Mouse (Mus musculus): ENCODE data around the gene Atp6v0a1. TPM values are rescaled to one million over a fixed set of nuclear protein-coding genes. Genes with fewer than 3 reads are reported as not detected.

Atp6v0a1 gene
- polyA plus RNA-seq, 1 experiment: 45.0 TPM

DNA sequence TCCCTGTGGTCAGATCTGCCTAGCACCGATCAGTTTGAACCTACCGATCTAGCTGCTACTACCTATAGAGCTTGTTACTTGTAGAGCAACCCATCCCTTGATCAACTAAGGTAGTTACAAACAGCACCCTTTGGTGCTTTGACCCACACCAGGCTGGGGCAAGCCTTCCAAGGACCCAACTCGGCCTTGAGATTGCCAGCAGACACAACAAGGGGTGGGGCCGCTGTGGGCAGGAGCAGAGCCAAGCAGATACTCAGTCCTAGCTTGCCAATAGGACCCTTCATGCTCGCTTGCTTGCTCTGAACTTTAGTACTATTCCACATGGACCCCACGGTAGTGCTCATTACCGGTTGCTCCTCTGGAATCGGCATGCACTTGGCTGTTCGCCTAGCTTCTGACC is 68.9 kb downstream of the Atp6v0a1 start, which contains the start of gene Hsd17b1:
Hsd17b1 (plus strand) TSS at position 291 of the 400 bp plus-strand sequence.
- Histone ChIP-seq H3K4me3 (no peak within 1 kb of the TSS), H3K79me2 (ENCODE audit: control insufficient read depth, insufficient read depth) (no peaks in the 10 kb centered on the region), H3ac (ENCODE audit: control insufficient read depth, insufficient read length) (no peak within 1 kb of the TSS), H3K4me2 (ENCODE audit: low read depth) (no peak within 1 kb of the TSS), H3K36me3 (ENCODE audit: control insufficient read depth, insufficient read depth) (no peaks in the 10 kb centered on the region), H3K27me3 (ENCODE audit: control insufficient read depth, insufficient read depth, insufficient read length) (no peaks in the 10 kb centered on the region)
- no peak for TF ChIP-seq SRF (IDR thresholded peaks at IDR 0.05; ENCODE audit: control insufficient read depth, insufficient read length, low read depth)
- TF ChIP-seq MAX (IDR thresholded peaks at IDR 0.05; ENCODE audit: low read depth): no peak
- no peak for TF ChIP-seq E2F4 (IDR thresholded peaks at IDR 0.05; ENCODE audit: insufficient read depth)
- TF ChIP-seq POLR2AphosphoS2 (IDR thresholded peaks at IDR 0.05; ENCODE audit: insufficient read length, low read depth): no peak
- no peak for TF ChIP-seq POLR2A (IDR thresholded peaks at IDR 0.05; ENCODE audit: insufficient read length, low read depth)
- no peak for TF ChIP-seq MYOG (IDR thresholded peaks at IDR 0.05; ENCODE audit: control insufficient read depth in 1 of 3, insufficient read depth in 1 of 3, insufficient read length in 2 of 3, low read depth in 2 of 3)
- TF ChIP-seq CEBPB (IDR thresholded peaks at IDR 0.05; ENCODE audit: insufficient read depth, poor library complexity, severe bottlenecking): no peak
- no peak for TF ChIP-seq TCF3 (IDR thresholded peaks at IDR 0.05; ENCODE audit: insufficient read length, low read depth)
- no peak for TF ChIP-seq USF1 (IDR thresholded peaks at IDR 0.05; ENCODE audit: low read depth)
- TF ChIP-seq REST (IDR thresholded peaks at IDR 0.05; ENCODE audit: insufficient read depth, insufficient read length): no peak
- no peak for TF ChIP-seq TCF12 (IDR thresholded peaks at IDR 0.05; ENCODE audit: insufficient read depth, poor library complexity, severe bottlenecking)
- TF ChIP-seq MYOD1 (IDR thresholded peaks at IDR 0.05; ENCODE audit: control insufficient read depth in 1 of 3, insufficient read length in 2 of 3, low read depth in 2 of 3): no peak

DNA sequence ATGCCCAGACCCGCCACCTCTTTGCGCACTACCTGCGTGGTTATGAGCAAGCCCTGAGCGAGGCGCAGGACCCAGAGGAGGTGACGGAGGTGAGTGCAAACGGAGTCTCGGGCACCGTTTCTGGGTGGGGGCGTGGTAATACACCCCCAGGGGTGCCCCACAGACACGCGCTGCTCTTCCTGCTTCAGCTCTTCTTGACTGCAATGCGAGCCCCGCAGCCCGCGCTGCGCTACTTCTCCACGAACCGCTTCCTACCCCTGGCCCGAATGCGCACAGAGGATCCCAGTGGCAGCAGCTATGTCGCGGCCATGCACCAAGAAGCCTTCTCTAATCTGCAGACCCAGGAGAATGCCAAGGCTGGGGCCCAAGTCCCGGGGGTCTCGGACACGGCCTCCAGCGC is 70.5 kb downstream of the Atp6v0a1 start:
- Histone ChIP-seq H3K79me2 (ENCODE audit: control insufficient read depth, insufficient read depth) (peaks cover 10% of the 10 kb centered on the region), H3ac (ENCODE audit: control insufficient read depth, insufficient read length) (no peak overlapping the region), H3K4me2 (ENCODE audit: low read depth) (no peak overlapping the region), H3K4me3 (no peak overlapping the region), H3K36me3 (ENCODE audit: control insufficient read depth, insufficient read depth) (no peaks in the 10 kb centered on the region), H3K27me3 (ENCODE audit: control insufficient read depth, insufficient read depth, insufficient read length) (no peaks in the 10 kb centered on the region)
- TF ChIP-seq E2F4 (IDR thresholded peaks at IDR 0.05; ENCODE audit: insufficient read depth): no peak
- TF ChIP-seq TCF3 (IDR thresholded peaks at IDR 0.05; ENCODE audit: insufficient read length, low read depth): no peak
- no peak for TF ChIP-seq MYOD1 (IDR thresholded peaks at IDR 0.05; ENCODE audit: control insufficient read depth in 1 of 3, insufficient read length in 2 of 3, low read depth in 2 of 3)
- TF ChIP-seq CEBPB (IDR thresholded peaks at IDR 0.05; ENCODE audit: insufficient read depth, poor library complexity, severe bottlenecking): no peak
- TF ChIP-seq POLR2A (IDR thresholded peaks at IDR 0.05; ENCODE audit: insufficient read length, low read depth): no peak
- TF ChIP-seq USF1 (IDR thresholded peaks at IDR 0.05; ENCODE audit: low read depth): no peak
- TF ChIP-seq SRF (IDR thresholded peaks at IDR 0.05; ENCODE audit: control insufficient read depth, insufficient read length, low read depth): no peak
- no peak for TF ChIP-seq REST (IDR thresholded peaks at IDR 0.05; ENCODE audit: insufficient read depth, insufficient read length)
- no peak for TF ChIP-seq MAX (IDR thresholded peaks at IDR 0.05; ENCODE audit: low read depth)
- no peak for TF ChIP-seq MYOG (IDR thresholded peaks at IDR 0.05; ENCODE audit: control insufficient read depth in 1 of 3, insufficient read depth in 1 of 3, insufficient read length in 2 of 3, low read depth in 2 of 3)
- no peak for TF ChIP-seq TCF12 (IDR thresholded peaks at IDR 0.05; ENCODE audit: insufficient read depth, poor library complexity, severe bottlenecking)
- no peak for TF ChIP-seq POLR2AphosphoS2 (IDR thresholded peaks at IDR 0.05; ENCODE audit: insufficient read length, low read depth)

DNA sequence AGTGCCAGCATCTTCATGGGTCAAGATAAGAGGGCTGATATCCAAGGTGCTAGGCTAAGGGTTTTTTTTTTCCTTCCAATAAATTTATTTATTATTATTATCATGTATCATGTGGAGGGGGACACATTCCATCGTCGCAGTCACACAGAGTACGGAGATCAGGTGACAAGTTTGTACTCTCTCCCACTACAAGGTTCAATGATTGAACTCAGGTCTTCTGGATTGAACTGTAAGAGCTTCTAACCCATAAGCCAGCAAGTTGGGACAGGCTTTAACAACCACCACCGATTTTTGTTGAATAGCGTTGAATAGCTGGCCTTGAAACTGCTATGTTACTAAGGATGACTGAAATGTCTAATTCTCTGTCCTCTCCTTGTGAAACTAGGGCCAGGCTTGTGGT is 71.2 kb downstream of the Atp6v0a1 start:
- H3K4me2 ChIP-seq (ENCODE audit: low read depth): no peak overlapping the region
- H3K4me3 ChIP-seq: no peak overlapping the region
- no peaks in the 10 kb centered on the region for H3K27me3 ChIP-seq (ENCODE audit: control insufficient read depth, insufficient read depth, insufficient read length)
- H3K79me2 ChIP-seq (ENCODE audit: control insufficient read depth, insufficient read depth): peaks cover 10% of the 10 kb centered on the region
- no peak overlapping the region for H3ac ChIP-seq (ENCODE audit: control insufficient read depth, insufficient read length)
- TF ChIP-seq SRF (IDR thresholded peaks at IDR 0.05; ENCODE audit: control insufficient read depth, insufficient read length, low read depth) (no peak), POLR2AphosphoS2 (IDR thresholded peaks at IDR 0.05; ENCODE audit: insufficient read length, low read depth) (no peak)
- no peaks in the 10 kb centered on the region for H3K36me3 ChIP-seq (ENCODE audit: control insufficient read depth, insufficient read depth)

DNA sequence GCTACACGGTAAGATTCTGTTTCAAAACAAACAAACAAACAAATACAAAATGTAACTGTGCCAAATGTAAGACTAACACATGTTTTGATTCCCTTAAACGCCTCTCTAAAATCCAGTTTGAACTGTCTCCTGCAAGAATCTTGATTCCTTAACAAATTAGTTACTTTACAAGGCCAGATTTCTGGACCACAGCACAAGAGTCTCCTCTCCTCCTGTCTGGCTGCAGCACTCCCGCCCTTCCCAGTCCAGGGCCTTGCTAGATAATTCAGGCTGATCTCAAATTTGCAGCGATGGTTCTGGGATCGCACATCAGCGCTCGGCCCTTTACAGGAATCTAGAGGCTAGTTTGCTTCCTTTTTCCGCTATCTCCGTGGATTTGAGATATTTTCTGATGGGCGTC is 72.4 kb downstream of the Atp6v0a1 start:
- H3K79me2 ChIP-seq (ENCODE audit: control insufficient read depth, insufficient read depth): peaks cover 10% of the 10 kb centered on the region
- TF ChIP-seq TCF3 (IDR thresholded peaks at IDR 0.05; ENCODE audit: insufficient read length, low read depth): no peak
- no peak for TF ChIP-seq TCF12 (IDR thresholded peaks at IDR 0.05; ENCODE audit: insufficient read depth, poor library complexity, severe bottlenecking)
- TF ChIP-seq MYOD1 (IDR thresholded peaks at IDR 0.05; ENCODE audit: control insufficient read depth in 1 of 3, insufficient read length in 2 of 3, low read depth in 2 of 3): no peak
- H3ac ChIP-seq (ENCODE audit: control insufficient read depth, insufficient read length): no peak overlapping the region
- H3K27me3 ChIP-seq (ENCODE audit: control insufficient read depth, insufficient read depth, insufficient read length): no peaks in the 10 kb centered on the region
- peak overlapping the region; percentile 95 for H3K4me2 ChIP-seq (ENCODE audit: low read depth)
- H3K4me3 ChIP-seq: peak overlapping the region; percentile 97
- no peaks in the 10 kb centered on the region for H3K36me3 ChIP-seq (ENCODE audit: control insufficient read depth, insufficient read depth)

DNA sequence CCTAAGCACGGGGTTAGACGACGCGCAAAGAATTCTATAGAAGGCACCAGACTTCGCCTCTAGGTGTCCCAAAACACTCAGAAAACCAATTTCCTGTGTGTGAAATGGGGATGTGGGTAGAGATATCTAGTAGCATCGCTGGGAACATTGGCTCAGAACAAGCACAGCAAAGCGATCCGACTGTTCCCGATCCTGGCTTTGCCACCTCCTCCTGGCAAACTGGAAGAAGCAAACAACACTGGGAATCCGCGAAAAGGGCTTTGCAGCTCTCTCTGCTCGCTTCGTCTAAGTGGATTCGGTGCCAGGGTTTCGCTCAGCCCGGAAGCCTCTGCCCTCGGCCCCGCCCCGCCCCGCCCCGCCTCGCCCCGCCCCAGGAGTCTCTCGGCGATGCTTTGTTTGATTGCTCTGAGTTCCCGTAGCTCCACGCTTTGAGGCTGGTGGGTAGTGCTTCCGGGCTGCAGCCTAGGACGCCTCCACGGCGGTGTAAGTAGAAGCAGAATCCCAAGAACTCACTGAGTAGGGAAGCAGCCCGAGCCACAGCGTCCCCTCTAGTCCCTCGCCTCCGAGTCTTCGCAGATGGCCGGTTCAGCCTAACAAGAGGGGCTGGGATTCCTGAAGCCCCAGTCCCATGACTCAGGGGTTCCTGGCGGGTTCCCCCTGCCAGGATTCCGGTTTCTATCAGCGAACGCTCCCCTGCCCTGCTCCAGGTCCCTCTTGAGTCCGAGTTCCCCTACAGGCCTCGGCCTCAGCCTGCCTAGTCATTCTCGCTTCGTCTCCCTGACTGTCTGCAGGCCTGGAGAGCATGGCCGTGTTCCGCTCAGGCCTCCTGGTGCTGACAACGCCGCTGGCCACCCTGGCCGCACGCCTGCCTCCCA is 73.2 kb downstream of the Atp6v0a1 start, which contains the start of gene Coasy:
Coasy (plus strand) TSS at position 358 of the 875 bp plus-strand sequence.
- TF ChIP-seq POLR2A (IDR thresholded peaks at IDR 0.05; ENCODE audit: insufficient read length, low read depth) (peak; percentile 75), E2F4 (IDR thresholded peaks at IDR 0.05; ENCODE audit: insufficient read depth) (no peak), POLR2AphosphoS2 (IDR thresholded peaks at IDR 0.05; ENCODE audit: insufficient read length, low read depth) (peak; percentile 68), MYOG (IDR thresholded peaks at IDR 0.05; ENCODE audit: control insufficient read depth in 1 of 3, insufficient read depth in 1 of 3, insufficient read length in 2 of 3, low read depth in 2 of 3) (peak in 1 of 3 experiments; percentile 15)
- Histone ChIP-seq H3K36me3 (ENCODE audit: control insufficient read depth, insufficient read depth) (no peaks in the 10 kb centered on the region), H3K27me3 (ENCODE audit: control insufficient read depth, insufficient read depth, insufficient read length) (no peaks in the 10 kb centered on the region), H3K4me3 (peak within 1 kb of the TSS; percentile 97), H3K4me2 (ENCODE audit: low read depth) (peak within 1 kb of the TSS; percentile 96), H3ac (ENCODE audit: control insufficient read depth, insufficient read length) (peak within 1 kb of the TSS; percentile 78), H3K79me2 (ENCODE audit: control insufficient read depth, insufficient read depth) (peaks cover 14% of the 10 kb centered on the region)
